ENCODE assay signal across 9 mouse cellular contexts in genomic region chr15:86405527-86405926, GRCm38 (mm10).
DNase-seq lines count a peak whose midpoint lies in the region; ATAC-seq lines count a peak whose summit lies in the region.
"Had no signal": no experiment of that assay in that cellular context is flagged by ENCODE, and none has a peak within 500 bp of the region (broad histone marks: within the 10 kb centered on the region; RNA-seq: fewer than 3 reads in every experiment).

No protein-coding gene starts in this region.

- no peak overlapping the region for H3K4me3 ChIP-seq in limb, embryonic 11.5 days (ENCODE audit: low read depth, low read length)
- H3K4me3 ChIP-seq: lung, embryonic 15.5 days had no signal

- ATAC-seq in limb, embryonic 11.5 days (ENCODE audit: insufficient number of reproducible peaks, low FRiP score, low TSS enrichment, low read depth) = no peak

- 30% methylated on average over 4 of the region's 4 CpGs for WGBS in limb, embryonic 11.5 days

- DNase-seq in layer of hippocampus, adult 11-12 months (ENCODE audit: low spot score) = peak; percentile 49
- DNase-seq in layer of hippocampus, adult 9-10 months (ENCODE audit: low spot score) = no peak
- DNase-seq in MEL-GATA-1-ER (ENCODE audit: extremely low read depth, low read depth) = peak; percentile 6
- DNase-seq in cerebellum, adult 18-20 months = peak; percentile 74 to 80
- DNase-seq in gastrocnemius, postnatal 25 days = peak; percentile 24
- DNase-seq in limb, embryonic 11.5 days (ENCODE audit: low spot score) = peak; percentile 58
- peak; percentile 44 for DNase-seq in ovary, postnatal 36 days (ENCODE audit: low spot score)
- DNase-seq in thymus, postnatal 25 days = peak; percentile 83

- H3K36me3 ChIP-seq in limb, embryonic 11.5 days (ENCODE audit: control insufficient read depth, insufficient read depth, low read length) = no peaks in the 10 kb centered on the region
- H3K36me3 ChIP-seq: lung, embryonic 15.5 days had no signal

- H3K9me3 ChIP-seq in limb, embryonic 11.5 days (ENCODE audit: control insufficient read depth, low read length) = no peaks in the 10 kb centered on the region
- H3K9me3 ChIP-seq: lung, embryonic 15.5 days had no signal

- no peak overlapping the region for H3K27ac ChIP-seq in limb, embryonic 11.5 days (replicated peaks; ENCODE audit: low read depth, low read length)
- H3K27ac ChIP-seq: lung, embryonic 15.5 days had no signal

- no peaks in the 10 kb centered on the region for H3K27me3 ChIP-seq in limb, embryonic 11.5 days (ENCODE audit: control insufficient read depth, insufficient read depth, low read length)
- H3K27me3 ChIP-seq: lung, embryonic 15.5 days had no signal

- no peak overlapping the region for H3K9ac ChIP-seq in limb, embryonic 11.5 days (ENCODE audit: low read length)
- H3K9ac ChIP-seq: lung, embryonic 15.5 days had no signal

- no peak overlapping the region for H3K4me2 ChIP-seq in limb, embryonic 11.5 days (ENCODE audit: low read depth, severe bottlenecking)
- H3K4me2 ChIP-seq: lung, embryonic 15.5 days had no signal

- no peaks in the 10 kb centered on the region for H3K4me1 ChIP-seq in limb, embryonic 11.5 days (ENCODE audit: control insufficient read depth, insufficient read depth, low read length)
- H3K4me1 ChIP-seq: lung, embryonic 15.5 days had no signal
